Mouse (Mus musculus): ENCODE results near the gene Fkbp10.

- TF ChIP-seq CTCF (IDR thresholded peaks at IDR 0.05; ENCODE audit: low read depth, low read length) (no peak), TAL1 (conservative IDR thresholded peaks at IDR 0.05; ENCODE audit: low read depth, low read length) (no peak)
Measured at GRCm38 (mm10) chr11:100371981-100372558, 43.4 kb upstream of the Fkbp10 start.
